Mouse (Mus musculus) B cell, adult 62 days (primary cell): ENCODE measurements around the gene Chchd5. TPM values are rescaled to one million over a fixed set of nuclear protein-coding genes. Genes with fewer than 3 reads are reported as not detected.

ENCODE experiments used
- total RNA-seq: library from RNA; stranded (reverse); gene quantifications from 4 replicates; pipeline ENCODE4 v1.2.4, GENCODE M21; 2023

The Chchd5 gene
- 14.6 to 18.4 TPM (median 17.5 TPM) in 4 replicates for total RNA-seq

GRCm38 (mm10) chr2:129129412-129129929, at the start of gene Chchd5:
Gene Chchd5 (plus strand): TSS chr2:129129700.

GRCm38 (mm10) chr2:129100784-129101310, 28.7 kb upstream of the Chchd5 start, which contains the start of gene Polr1b:
Gene Polr1b (plus strand): TSS chr2:129100995.

Other genes starting within 250 kb of the Chchd5 start
- gene Zc3h8, start 185.6 kb upstream of the Chchd5 start, total RNA-seq = 3.7 to 5.1 TPM (median 4.6 TPM) in 4 replicates
- gene Zc3h6, start 162.3 kb upstream of the Chchd5 start, total RNA-seq = 9.0 to 13.0 TPM (median 10.7 TPM) in 4 replicates
- gene Gm10762, start 162.0 kb upstream of the Chchd5 start, total RNA-seq = 4.2 to 7.5 TPM (median 4.7 TPM) in 4 replicates
- gene Vinac1, start 81.5 kb upstream of the Chchd5 start, total RNA-seq = 0.12 to 0.14 TPM in 2 of 4 replicates, not detected in the others
- 3.9 to 5.2 TPM (median 4.3 TPM) in 4 replicates for gene Ttl, start 63.8 kb upstream of the Chchd5 start, total RNA-seq
- 49.0 to 51.4 TPM (median 49.9 TPM) in 4 replicates for gene Polr1b, start 28.7 kb upstream of the Chchd5 start, total RNA-seq
- 214 to 240 TPM (median 218 TPM) in 4 replicates for gene Slc20a1, start 69.1 kb downstream of the Chchd5 start, total RNA-seq
- gene Ckap2l, start 167.5 kb downstream of the Chchd5 start, total RNA-seq = 1.2 to 2.2 TPM (median 1.5 TPM) in 4 replicates
- 0.38 TPM in 1 of 4 replicates, not detected in the others for gene Il1a, start 180.3 kb downstream of the Chchd5 start, total RNA-seq
- gene Il1b, start 241.4 kb downstream of the Chchd5 start, total RNA-seq = 0.61 to 3.7 TPM (median 1.3 TPM) in 3 of 4 replicates, not detected in the other